Mouse (Mus musculus): ENCODE measurements around the gene Spata25. TPM values are rescaled to one million over a fixed set of nuclear protein-coding genes. Genes with fewer than 3 reads are reported as not detected.

Spata25 gene
- polyA plus RNA-seq, 1 experiment from 2014 or later: not detected

GRCm38 (mm10) chr2:164777246-164778014 lies 50.9 kb downstream of the Spata25 start:
- H3K4me2 ChIP-seq: no peak overlapping the region
- H3K36me3 ChIP-seq (ENCODE audit: control insufficient read depth, insufficient read depth, low read length): peaks cover 4% of the 10 kb centered on the region; the same call in 1 of the 2 replicates
- no peak overlapping the region for H3K9ac ChIP-seq (ENCODE audit: low read depth, low read length)
- peaks cover 10% of the 10 kb centered on the region for H3K4me1 ChIP-seq (replicated peaks; ENCODE audit: control insufficient read depth, insufficient read depth, low read length)
- no peaks in the 10 kb centered on the region for H3K9me3 ChIP-seq (ENCODE audit: control insufficient read depth, low read length)
- peaks cover 24% of the 10 kb centered on the region for H3K27me3 ChIP-seq (replicated peaks; ENCODE audit: control insufficient read depth, insufficient read depth, low read length)
- ATAC-seq (replicated peaks; ENCODE audit: low FRiP score): no peak
- WGBS: 77% methylated on average over 30 of the region's 30 CpGs
- no peak overlapping the region for H3K4me3 ChIP-seq (ENCODE audit: low read depth, low read length)
- no peak for DNase-seq (ENCODE audit: low spot score)
- no peak overlapping the region for H3K27ac ChIP-seq (ENCODE audit: low read depth, low read length)

DNA sequence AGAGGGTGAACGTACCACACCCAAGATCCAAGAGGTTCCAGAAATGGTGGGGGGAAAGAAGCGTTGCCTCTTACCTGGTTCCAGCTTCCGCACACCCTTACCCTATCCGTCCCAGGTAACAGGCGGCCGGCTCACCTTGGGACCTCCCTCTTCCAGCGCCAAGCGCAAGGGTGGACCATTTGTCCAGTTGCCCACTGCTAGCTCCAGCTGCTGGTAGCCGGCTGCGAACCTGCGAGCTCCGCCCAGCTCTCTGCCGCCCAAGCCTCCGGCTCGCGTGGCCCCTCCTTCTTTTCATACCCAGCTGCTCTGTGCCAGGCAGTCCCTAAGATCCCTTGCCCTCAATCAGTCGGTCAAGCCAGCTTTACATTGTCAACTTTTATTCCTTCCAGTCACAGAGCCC lies 51.5 kb downstream of the Spata25 start:
- ATAC-seq (replicated peaks; ENCODE audit: low FRiP score): no peak
- H3K27ac ChIP-seq (ENCODE audit: low read depth, low read length): no peak overlapping the region
- H3K9ac ChIP-seq (ENCODE audit: low read depth, low read length): no peak overlapping the region
- DNase-seq (ENCODE audit: low spot score): no peak
- H3K4me1 ChIP-seq (replicated peaks; ENCODE audit: control insufficient read depth, insufficient read depth, low read length): peaks cover 16% of the 10 kb centered on the region
- H3K4me2 ChIP-seq: no peak overlapping the region
- peaks cover 10% of the 10 kb centered on the region for H3K36me3 ChIP-seq (ENCODE audit: control insufficient read depth, insufficient read depth, low read length)
- no peaks in the 10 kb centered on the region for H3K9me3 ChIP-seq (ENCODE audit: control insufficient read depth, low read length)
- no peak overlapping the region for H3K4me3 ChIP-seq (ENCODE audit: low read depth, low read length)
- H3K27me3 ChIP-seq (replicated peaks; ENCODE audit: control insufficient read depth, insufficient read depth, low read length): peaks cover 24% of the 10 kb centered on the region
- 52% methylated on average over 17 of the region's 17 CpGs for WGBS

Other genes with a start within 250 kb of the Spata25 start
- gene Wfdc6a, start 243.1 kb downstream of the Spata25 start, polyA plus RNA-seq (2014; fragmentation: Nextera tagmentation; extraction: Ambion mirVana): not detected in 2 replicates
- not detected in 2 replicates for gene Eppin, start 234.9 kb downstream of the Spata25 start, polyA plus RNA-seq (2014; fragmentation: Nextera tagmentation; extraction: Ambion mirVana)
- not detected in 2 replicates for gene Wfdc6b, start 215.0 kb downstream of the Spata25 start, polyA plus RNA-seq (2014; fragmentation: Nextera tagmentation; extraction: Ambion mirVana)
- not detected in 2 replicates for gene Wfdc8, start 214.9 kb downstream of the Spata25 start, polyA plus RNA-seq (2014; fragmentation: Nextera tagmentation; extraction: Ambion mirVana)
- gene Wfdc16, start 189.7 kb downstream of the Spata25 start, polyA plus RNA-seq (2014; fragmentation: Nextera tagmentation; extraction: Ambion mirVana): not detected in 2 replicates
- gene Wfdc10, start 172.5 kb downstream of the Spata25 start, polyA plus RNA-seq (2014; fragmentation: Nextera tagmentation; extraction: Ambion mirVana): not detected in 2 replicates
- not detected in 2 replicates for gene Wfdc9, start 172.0 kb downstream of the Spata25 start, polyA plus RNA-seq (2014; fragmentation: Nextera tagmentation; extraction: Ambion mirVana)
- not detected in 2 replicates for gene Wfdc11, start 154.4 kb downstream of the Spata25 start, polyA plus RNA-seq (2014; fragmentation: Nextera tagmentation; extraction: Ambion mirVana)
- not detected in 2 replicates for gene Wfdc13, start 143.4 kb downstream of the Spata25 start, polyA plus RNA-seq (2014; fragmentation: Nextera tagmentation; extraction: Ambion mirVana)
- gene Spint4, start 130.0 kb downstream of the Spata25 start, polyA plus RNA-seq (2014; fragmentation: Nextera tagmentation; extraction: Ambion mirVana): not detected in 2 replicates
- gene Spint5, start 113.2 kb downstream of the Spata25 start, polyA plus RNA-seq (2014; fragmentation: Nextera tagmentation; extraction: Ambion mirVana): not detected in 2 replicates
- gene Wfdc3, start 82.6 kb downstream of the Spata25 start, polyA plus RNA-seq (2014; fragmentation: Nextera tagmentation; extraction: Ambion mirVana): 0.18 and 0.38 TPM in 2 replicates
- 50.3 and 50.5 TPM in 2 replicates for gene Dnttip1, start 82.6 kb downstream of the Spata25 start, polyA plus RNA-seq (2014; fragmentation: Nextera tagmentation; extraction: Ambion mirVana)
- gene Ube2c, start 58.6 kb downstream of the Spata25 start, polyA plus RNA-seq (2014; fragmentation: Nextera tagmentation; extraction: Ambion mirVana): 482 and 522 TPM in 2 replicates
- 0.47 and 1.1 TPM in 2 replicates for gene Tnnc2, start 48.6 kb downstream of the Spata25 start, polyA plus RNA-seq (2014; fragmentation: Nextera tagmentation; extraction: Ambion mirVana)
- 8.3 and 8.4 TPM in 2 replicates for gene Snx21, start 42.7 kb downstream of the Spata25 start, polyA plus RNA-seq (2014; fragmentation: Nextera tagmentation; extraction: Ambion mirVana)
- 23.2 and 23.6 TPM in 2 replicates for gene Acot8, start 23.7 kb downstream of the Spata25 start, polyA plus RNA-seq (2014; fragmentation: Nextera tagmentation; extraction: Ambion mirVana)
- gene Zswim3, start 23.4 kb downstream of the Spata25 start, polyA plus RNA-seq (2014; fragmentation: Nextera tagmentation; extraction: Ambion mirVana): 7.3 and 8.7 TPM in 2 replicates
- 13.7 and 15.6 TPM in 2 replicates for gene Zswim1, start 5.9 kb downstream of the Spata25 start, polyA plus RNA-seq (2014; fragmentation: Nextera tagmentation; extraction: Ambion mirVana)
- 97.2 and 103 TPM in 2 replicates for gene Ctsa, start 4.3 kb upstream of the Spata25 start, polyA plus RNA-seq (2014; fragmentation: Nextera tagmentation; extraction: Ambion mirVana)
- 3.9 and 4.9 TPM in 2 replicates for gene Neurl2, start 4.9 kb upstream of the Spata25 start, polyA plus RNA-seq (2014; fragmentation: Nextera tagmentation; extraction: Ambion mirVana)
- gene Pltp, start 29.2 kb upstream of the Spata25 start, polyA plus RNA-seq (2014; fragmentation: Nextera tagmentation; extraction: Ambion mirVana): 9.9 and 10.7 TPM in 2 replicates
- 63.9 and 67.5 TPM in 2 replicates for gene Pcif1, start 50.8 kb upstream of the Spata25 start, polyA plus RNA-seq (2014; fragmentation: Nextera tagmentation; extraction: Ambion mirVana)
- 15.0 TPM in 2 replicates for gene Zfp335, start 83.2 kb upstream of the Spata25 start, polyA plus RNA-seq (2014; fragmentation: Nextera tagmentation; extraction: Ambion mirVana)
- 0.66 and 1.9 TPM in 2 replicates for gene Mmp9, start 112.2 kb upstream of the Spata25 start, polyA plus RNA-seq (2014; fragmentation: Nextera tagmentation; extraction: Ambion mirVana)
- 0.55 and 0.70 TPM in 2 replicates for gene Slc12a5, start 132.3 kb upstream of the Spata25 start, polyA plus RNA-seq (2014; fragmentation: Nextera tagmentation; extraction: Ambion mirVana)
- gene Ncoa5, start 206.3 kb upstream of the Spata25 start, polyA plus RNA-seq (2014; fragmentation: Nextera tagmentation; extraction: Ambion mirVana): 45.0 and 45.9 TPM in 2 replicates
- 5.5 and 7.7 TPM in 2 replicates for gene Cd40, start 227.1 kb upstream of the Spata25 start, polyA plus RNA-seq (2014; fragmentation: Nextera tagmentation; extraction: Ambion mirVana)

Measured in liver, embryonic 11.5 days (tissue).